Mouse (Mus musculus) hindbrain, postnatal 0 days (tissue): Measurements from ENCODE around the gene Ly6g5b. TPM values are rescaled to one million over a fixed set of nuclear protein-coding genes. Genes with fewer than 3 reads are reported as not detected.

Experiments
- ATAC-seq: fragments of 200-750 bp; cut with Nextera tagmentation; 2 replicates; pipeline ENCODE4 v1.8.0; 2017; ENCODE audit warnings: mild to moderate bottlenecking, moderate TSS enrichment, moderate library complexity
- DNase-seq: peaks from one replicate; pipeline ENCODE4 v3.0.0-alpha.2; 2015; ENCODE audit warnings: low spot score
- H3K27ac ChIP-seq: fragments of 300-500 bp; sonication (generic); 2 replicates; pipeline ENCODE4 v1.5.1; 2014; ENCODE audit warnings: mild to moderate bottlenecking
- H3K27me3 ChIP-seq: fragments of 300-500 bp; sonication (generic); 2 replicates; pipeline ENCODE4 v1.6.1; 2014; ENCODE audit warnings: low read length, mixed read lengths; ENCODE audit not compliant: insufficient read depth
- H3K36me3 ChIP-seq: fragments of 300-500 bp; sonication (generic); 2 replicates; pipeline ENCODE4 v1.6.1; 2014; ENCODE audit warnings: low read length, mixed read lengths; ENCODE audit not compliant: insufficient read depth
- H3K4me1 ChIP-seq: fragments of 300-500 bp; sonication (generic); 2 replicates; pipeline ENCODE4 v1.6.1; 2014; ENCODE audit warnings: antibody characterized with exemption, low read length, mixed read lengths; ENCODE audit not compliant: insufficient read depth
- H3K4me2 ChIP-seq: fragments of 300-500 bp; sonication (generic); 2 replicates; pipeline ENCODE4 v1.6.1; 2014; ENCODE audit warnings: low read depth, mild to moderate bottlenecking, low read length, moderate library complexity, mixed read lengths
- H3K4me3 ChIP-seq: fragments of 300-500 bp; sonication (generic); 2 replicates; pipeline ENCODE4 v1.5.1; 2014; ENCODE audit warnings: low read length
- H3K9ac ChIP-seq: fragments of 300-500 bp; sonication (generic); replicated peaks from 2 replicates; pipeline ENCODE4 v1.6.1; 2014; ENCODE audit warnings: mild to moderate bottlenecking, low read length, moderate library complexity, mixed read lengths
- H3K9me3 ChIP-seq: fragments of 300-500 bp; sonication (generic); 2 replicates; pipeline ENCODE4 v1.6.1; 2016; ENCODE audit warnings: low read length, mixed read lengths
- CTCF ChIP-seq: IDR thresholded peaks from 2 replicates; pipeline ENCODE4 v1.5.1; 2016; ENCODE audit warnings: antibody characterized with exemption, control low read depth, low read depth
- WGBS: fragments of 180-500 bp; shearing (Covaris S2); extraction: QIAGEN DNeasy Blood & Tissue Kit; methylation state at CpG from one replicate; pipeline ENCODE4 v1.1.7; 2014; 5-methylcytosine and 5-hydroxymethylcytosine counted together
- polyA plus RNA-seq: library from polyadenylated mRNA; unstranded; fragments of >200 nt; fragmentation: Nextera tagmentation; extraction: Ambion mirVana; gene quantifications from 2 replicates; pipeline ENCODE4 v1.2.1, GENCODE M21; 2015
- total RNA-seq: library from RNA; depleted of rRNA; stranded (reverse); fragments of >200 nt; gene quantifications from 2 replicates; pipeline ENCODE4 v1.2.3, GENCODE M21; 2014

The Ly6g5b gene
- total and polyA plus RNA-seq, 2 experiments from 2014 or later, result 1.2 to 1.7 TPM

- peaks cover 96% of the 10 kb centered on the region for H3K36me3 ChIP-seq
- 64% methylated on average over 7 of the region's 7 CpGs for WGBS
- H3K4me1 ChIP-seq, result no peaks in the 10 kb centered on the region
- H3K27ac ChIP-seq, result no peak overlapping the region
- no peaks in the 10 kb centered on the region for H3K9me3 ChIP-seq
- ATAC-seq, result no peak
- no peaks in the 10 kb centered on the region for H3K27me3 ChIP-seq
- H3K4me3 ChIP-seq, result no peak overlapping the region
- H3K4me2 ChIP-seq, result no peak overlapping the region
- TF ChIP-seq CTCF, result no peak
- DNase-seq, result no peak
- no peak overlapping the region for H3K9ac ChIP-seq
These were observed 39.4 kb upstream of the Ly6g5b start for GRCm38 (mm10) chr17:35154616-35155015.

- no peak overlapping the region for H3K4me2 ChIP-seq
- peaks cover 96% of the 10 kb centered on the region for H3K36me3 ChIP-seq
- no peak overlapping the region for H3K4me3 ChIP-seq
- H3K27ac ChIP-seq, result no peak overlapping the region
- no peaks in the 10 kb centered on the region for H3K27me3 ChIP-seq
- H3K9me3 ChIP-seq, result no peaks in the 10 kb centered on the region
- WGBS, result 92% methylated on average over 4 of the region's 4 CpGs
- TF ChIP-seq CTCF, result no peak
- DNase-seq (no peak), ATAC-seq (no peak)
- H3K4me1 ChIP-seq, result no peaks in the 10 kb centered on the region
- no peak overlapping the region for H3K9ac ChIP-seq
These were observed 38.7 kb upstream of the Ly6g5b start for GRCm38 (mm10) chr17:35153931-35154330.

GRCm38 (mm10) chr17:35153077-35153476 is 37.8 kb upstream of the Ly6g5b start:
- Histone ChIP-seq H3K27me3 (no peaks in the 10 kb centered on the region), H3K9me3 (no peaks in the 10 kb centered on the region), H3K9ac (no peak overlapping the region), H3K4me1 (no peaks in the 10 kb centered on the region), H3K4me3 (no peak overlapping the region), H3K36me3 (peaks cover 93% of the 10 kb centered on the region), H3K27ac (no peak overlapping the region), H3K4me2 (no peak overlapping the region)
- TF ChIP-seq CTCF, result no peak
- ATAC-seq, result no peak
- no peak for DNase-seq
- 90% methylated on average over 9 of the region's 9 CpGs for WGBS

- no peak overlapping the region for H3K4me3 ChIP-seq
- no peak for TF ChIP-seq CTCF
- no peak overlapping the region for H3K9ac ChIP-seq
- DNase-seq (no peak), ATAC-seq (no peak)
- no peaks in the 10 kb centered on the region for H3K4me1 ChIP-seq
- H3K36me3 ChIP-seq, result peaks cover 83% of the 10 kb centered on the region
- 95% methylated on average over 4 of the region's 4 CpGs for WGBS
- H3K9me3 ChIP-seq, result no peaks in the 10 kb centered on the region
- no peak overlapping the region for H3K27ac ChIP-seq
- H3K27me3 ChIP-seq, result no peaks in the 10 kb centered on the region
- H3K4me2 ChIP-seq, result no peak overlapping the region
These were observed 36.9 kb upstream of the Ly6g5b start for GRCm38 (mm10) chr17:35152121-35152520.

GRCm38 (mm10) chr17:35147922-35148639 is 32.9 kb upstream of the Ly6g5b start:
- peak overlapping the region; percentile 45; the same call in 1 of the 2 replicates for H3K27ac ChIP-seq
- no peaks in the 10 kb centered on the region for H3K9me3 ChIP-seq
- H3K9ac ChIP-seq, result no peak overlapping the region
- ATAC-seq, result no peak
- no peak overlapping the region for H3K4me2 ChIP-seq
- 60% methylated on average over 5 of the region's 5 CpGs for WGBS
- peaks cover 82% of the 10 kb centered on the region for H3K36me3 ChIP-seq
- DNase-seq, result no peak
- H3K27me3 ChIP-seq, result no peaks in the 10 kb centered on the region
- no peak for TF ChIP-seq CTCF
- no peak overlapping the region for H3K4me3 ChIP-seq
- H3K4me1 ChIP-seq, result no peaks in the 10 kb centered on the region

GRCm38 (mm10) chr17:35147348-35147747 is 32.1 kb upstream of the Ly6g5b start:
- 61% methylated on average over 3 of the region's 3 CpGs for WGBS

GRCm38 (mm10) chr17:35146139-35146538 is 30.9 kb upstream of the Ly6g5b start:
- H3K27ac ChIP-seq, result peak overlapping the region; percentile 32; the same call in 1 of the 2 replicates
- H3K4me1 ChIP-seq, result no peaks in the 10 kb centered on the region
- peaks cover 83% of the 10 kb centered on the region for H3K36me3 ChIP-seq
- no peaks in the 10 kb centered on the region for H3K9me3 ChIP-seq
- ATAC-seq (no peak), DNase-seq (no peak)
- H3K4me2 ChIP-seq, result no peak overlapping the region
- WGBS, result 85% methylated on average over 5 of the region's 5 CpGs
- H3K27me3 ChIP-seq, result no peaks in the 10 kb centered on the region
- no peak overlapping the region for H3K4me3 ChIP-seq
- no peak for TF ChIP-seq CTCF
- no peak overlapping the region for H3K9ac ChIP-seq

More at GRCm38 (mm10) chr17:35147348-35147747, 32.1 kb upstream of the Ly6g5b start:
- Histone ChIP-seq H3K4me1 (no peaks in the 10 kb centered on the region), H3K9me3 (no peaks in the 10 kb centered on the region), H3K36me3 (peaks cover 82% of the 10 kb centered on the region), H3K27me3 (no peaks in the 10 kb centered on the region), H3K4me2 (no peak overlapping the region), H3K9ac (no peak overlapping the region), H3K27ac (0 out of 2 replicates have a peak overlapping the region, but pooled peaks have one; percentile 32), H3K4me3 (no peak overlapping the region)
- DNase-seq (no peak), ATAC-seq (no peak)
- TF ChIP-seq CTCF, result no peak
